Mouse (Mus musculus) kidney, postnatal 14 days (tissue): ENCODE measurements at regions not wholly inside any gene's neighbourhood (a gene's known extent, or its start where the extent isn't known, plus 50 kb on each side); places are given as distances from the start of the nearest gene placed in this dataset.
"Not testable (repeated sequence)": the region's sequence is repeated elsewhere in the genome, so short reads cannot be mapped to it uniquely, and the experiment has no call there.

Source experiments
- DNase-seq: peaks from one replicate; pipeline ENCODE4 v3.0.0; 2022; ENCODE audit warnings: mixed read lengths

DNA sequence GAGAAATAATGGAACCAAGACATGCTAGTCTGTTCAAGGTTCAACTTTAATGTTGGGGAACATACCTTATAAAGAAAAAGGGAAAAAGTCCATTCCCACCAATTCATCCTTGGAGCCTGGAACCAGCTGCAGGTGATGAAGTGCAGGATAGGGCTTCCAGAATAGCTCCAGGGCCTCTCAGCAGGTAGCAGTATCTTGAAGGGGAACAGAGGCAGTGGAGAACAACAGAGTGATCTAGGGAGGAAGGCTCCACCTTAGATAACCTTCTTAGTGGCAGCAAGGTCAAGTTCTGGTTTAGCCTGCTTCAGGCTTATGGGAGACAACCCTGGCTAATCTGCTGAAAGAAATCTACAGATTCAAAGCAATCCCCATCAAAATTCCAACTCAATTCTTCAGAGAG is 161.8 kb upstream of the Ngly1 start:
- DNase-seq, result not testable (repeated sequence)

DNA sequence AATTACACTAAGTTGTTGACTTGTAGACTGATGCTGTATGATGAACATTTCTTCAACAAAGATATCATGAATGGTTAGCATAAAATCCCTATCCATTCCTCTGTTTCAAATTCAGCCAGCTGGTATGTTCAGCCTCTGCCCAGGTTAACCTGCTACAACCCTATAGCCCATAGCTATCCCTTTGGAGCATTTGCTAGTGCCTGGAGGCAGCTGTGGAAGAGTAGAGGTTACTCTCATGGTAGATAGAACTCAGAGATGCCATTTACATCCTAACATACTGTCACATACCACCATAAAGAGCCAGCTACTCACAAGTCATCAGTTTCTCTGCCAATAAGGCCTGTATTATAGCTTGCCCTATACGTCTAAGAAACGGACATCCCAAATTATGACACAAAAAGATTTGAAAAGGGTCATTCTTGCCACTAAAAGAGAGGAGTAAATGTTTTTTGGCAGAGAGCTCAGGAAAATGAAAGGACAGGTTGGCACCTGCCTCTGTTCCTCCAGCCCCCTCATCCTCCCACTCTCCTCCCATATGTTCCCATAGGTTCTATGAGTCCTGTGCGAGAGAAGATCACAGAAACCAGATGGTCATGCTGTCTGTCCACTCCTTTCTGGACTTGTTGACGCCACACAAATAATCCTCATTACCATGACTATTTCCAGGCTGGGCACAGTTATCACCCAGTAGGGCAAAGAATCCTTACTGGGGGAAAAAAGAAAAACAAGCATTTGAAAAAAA is 156.5 kb upstream of the Ngly1 start:
- no peak for DNase-seq

DNA sequence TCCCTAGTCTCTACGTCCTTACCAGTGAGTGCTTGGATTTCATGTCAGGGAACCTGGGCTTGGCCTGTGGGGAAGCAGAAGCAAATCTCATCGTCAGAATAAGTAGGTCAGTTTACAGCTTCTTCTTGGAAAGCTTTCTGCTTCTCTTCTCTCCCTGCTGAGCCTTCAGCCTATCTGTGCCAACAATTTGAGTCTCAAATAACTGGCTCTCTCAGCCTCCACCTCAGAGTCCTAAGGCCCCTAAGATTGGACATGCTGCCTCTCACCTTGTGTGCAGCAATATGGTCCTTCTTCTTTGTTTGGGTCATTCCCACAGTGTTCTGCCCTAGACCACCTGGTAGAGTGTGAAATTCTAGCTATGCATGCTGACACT is 156.0 kb upstream of the Ngly1 start:
- DNase-seq, result no peak

GRCm38 (mm10) chr14:16109414-16109813 is 139.7 kb upstream of the Ngly1 start:
- no peak for DNase-seq

- DNase-seq, result no peak
These were observed 116.4 kb upstream of the Ngly1 start for GRCm38 (mm10) chr14:16132672-16133071.

- DNase-seq, result no peak
These were observed 115.7 kb upstream of the Ngly1 start for GRCm38 (mm10) chr14:16133410-16133809.

DNA sequence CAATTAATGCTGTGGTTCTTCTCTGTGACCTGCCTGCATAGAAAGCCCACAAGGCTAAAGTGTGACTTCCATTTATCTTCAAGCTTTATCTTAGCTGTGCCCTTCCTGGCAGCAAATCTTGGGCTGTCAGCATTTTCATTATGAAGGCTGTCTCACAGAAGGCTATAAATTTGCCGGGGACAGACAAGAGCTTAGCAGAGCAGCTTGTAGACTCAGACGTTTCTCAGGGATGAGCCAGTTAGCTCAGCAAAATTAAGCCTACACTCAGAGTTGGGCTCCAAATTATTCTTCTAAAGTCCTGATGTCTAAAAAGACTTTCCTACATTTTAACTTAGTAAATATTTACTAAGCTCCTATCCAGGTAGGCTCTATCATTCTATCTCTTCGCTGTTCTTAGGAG is 112.9 kb upstream of the Ngly1 start:
- no peak for DNase-seq

DNA sequence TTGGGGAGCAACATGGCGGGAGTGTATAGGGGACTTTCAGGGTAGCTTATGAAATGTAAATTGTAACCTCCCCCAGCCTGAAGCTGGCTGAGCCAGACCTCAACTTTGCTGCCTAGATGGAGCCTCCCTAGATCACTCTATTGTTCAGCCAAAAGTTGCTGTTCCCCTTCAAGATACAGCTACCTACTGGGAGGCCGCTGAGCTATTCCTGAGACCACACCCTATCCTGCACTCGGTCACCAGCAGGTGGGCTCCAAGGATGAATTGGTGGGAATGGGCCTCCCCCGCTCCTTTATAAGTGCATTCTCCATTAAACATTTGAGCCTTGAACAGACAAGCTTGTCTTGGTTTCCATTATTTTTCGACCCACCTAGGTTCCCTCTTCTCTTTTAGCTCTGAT is 104.8 kb upstream of the Ngly1 start:
- DNase-seq, result no peak

DNA sequence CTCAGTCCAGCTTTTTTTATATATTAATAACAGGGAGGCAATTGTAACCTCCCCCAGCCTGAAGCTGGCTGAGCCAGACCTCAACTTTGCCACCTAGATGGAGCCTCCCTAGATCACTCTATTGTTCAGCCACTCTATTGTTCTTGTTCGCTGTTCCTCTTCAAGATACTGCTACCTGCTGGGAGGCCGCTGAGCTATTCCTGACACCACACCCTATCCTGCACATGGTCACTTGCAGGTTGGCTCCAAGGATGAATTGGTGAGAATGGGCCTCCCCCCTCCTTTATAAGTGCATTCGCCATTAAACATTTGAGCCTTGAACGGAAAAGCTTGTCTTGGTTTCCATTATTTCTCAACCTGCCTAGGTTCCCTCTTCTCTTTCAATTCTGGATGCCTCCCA is 102.3 kb upstream of the Ngly1 start:
- DNase-seq, result no peak

- no peak for DNase-seq
These were observed 97.3 kb upstream of the Ngly1 start for GRCm38 (mm10) chr14:16151815-16152214.

- no peak for DNase-seq
These were observed 96.4 kb upstream of the Ngly1 start for GRCm38 (mm10) chr14:16152702-16153101.

- DNase-seq, result no peak
These were observed 94.0 kb upstream of the Ngly1 start for GRCm38 (mm10) chr14:16155106-16155505.

GRCm38 (mm10) chr14:16170226-16170625 is 78.9 kb upstream of the Ngly1 start:
- DNase-seq, result no peak

GRCm38 (mm10) chr14:16172261-16172660 is 76.8 kb upstream of the Ngly1 start:
- DNase-seq, result no peak

GRCm38 (mm10) chr14:16173292-16173691 is 75.8 kb upstream of the Ngly1 start:
- DNase-seq, result no peak

- no peak for DNase-seq
These were observed 70.9 kb upstream of the Ngly1 start for GRCm38 (mm10) chr14:16178227-16178626.

DNA sequence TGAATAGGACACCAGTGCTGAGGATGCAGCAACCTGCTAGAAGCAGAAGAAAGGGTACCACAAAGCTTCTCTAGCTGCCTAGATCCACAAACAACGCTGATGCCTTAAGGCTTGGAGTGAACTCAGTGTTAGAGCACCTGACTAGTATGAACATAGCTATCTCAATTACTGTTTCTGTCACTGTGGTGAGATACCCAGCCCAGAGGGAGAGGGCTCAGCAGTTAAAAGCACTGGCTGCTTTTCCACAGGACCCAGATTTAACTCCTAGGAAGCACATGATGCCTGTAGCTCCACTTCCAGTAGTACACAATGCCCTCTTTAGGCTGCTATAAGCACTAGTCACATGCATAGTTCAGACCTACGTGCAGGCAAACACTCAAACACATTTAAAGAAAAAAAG is 67.3 kb upstream of the Ngly1 start:
- no peak for DNase-seq

GRCm38 (mm10) chr14:16185246-16185645 is 63.8 kb upstream of the Ngly1 start:
- no peak for DNase-seq
